In the genomic region with DNA sequence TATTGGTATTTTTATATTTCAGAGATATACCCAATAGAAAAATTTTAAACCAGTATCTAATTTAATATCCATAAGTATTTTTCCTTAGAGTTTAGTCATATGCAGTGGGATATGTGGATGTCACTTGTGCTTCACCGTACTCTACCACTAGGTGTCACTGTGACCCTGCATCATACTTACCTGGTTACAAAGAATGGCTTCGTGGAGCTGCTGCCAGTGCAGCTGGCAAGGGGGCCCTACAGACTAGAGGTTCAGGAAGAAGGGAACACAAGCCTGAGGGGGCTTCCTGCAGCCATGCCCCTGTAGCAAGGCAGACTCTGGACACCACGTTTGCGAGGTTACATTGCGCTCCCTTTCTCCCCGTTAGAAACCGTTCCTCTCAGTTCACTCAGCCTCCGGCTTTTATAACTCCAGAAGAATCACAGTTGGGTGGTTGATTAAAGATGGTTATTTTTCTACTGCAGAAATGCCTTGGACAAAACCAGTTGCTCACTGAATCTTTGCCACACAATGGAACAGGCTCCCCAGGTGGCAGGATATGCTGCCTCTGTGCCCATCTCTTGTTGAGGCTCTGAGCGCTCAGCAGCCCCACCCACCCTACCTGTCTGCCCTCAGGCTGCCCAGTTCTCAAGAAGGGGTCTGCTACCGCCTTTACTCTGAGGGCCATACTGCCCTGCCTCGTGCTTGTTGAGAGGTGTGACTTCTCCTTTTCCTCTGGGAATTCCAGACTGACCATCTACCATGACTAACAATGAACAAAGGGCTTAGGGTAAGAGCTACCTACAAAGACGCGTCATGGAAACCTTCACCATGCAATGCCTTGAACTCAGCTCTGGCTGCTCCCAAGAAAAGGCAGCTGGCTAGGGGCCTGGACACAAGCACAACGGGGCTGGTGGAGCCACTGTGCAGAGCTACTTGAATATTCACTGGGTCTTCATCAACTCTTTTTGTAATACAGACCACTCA, we compare ENCODE assay signal across 8 mouse cellular contexts. TPM values are rescaled to one million over a fixed set of nuclear protein-coding genes. Genes with fewer than 3 reads are reported as not detected.
DNase-seq lines count a peak whose midpoint lies in the region; ATAC-seq and TF ChIP-seq lines count a peak whose summit lies in the region.

No protein-coding gene starts in this region.

- no peak overlapping the region for H3K9ac ChIP-seq in heart, adult 2 months (ENCODE audit: low read depth, low read length)
- H3K9ac ChIP-seq in limb, embryonic 11.5 days (ENCODE audit: low read length) = no peak overlapping the region
- H3K9ac ChIP-seq in midbrain, embryonic 16.5 days (ENCODE audit: low read depth, low read length) = peak overlapping the region; percentile 38; the same call in 1 of the 2 replicates

- intact Hi-C loops in heart, adult 2 months (cut with DNase I) = loop anchor here (1.0 to 10.0 kb wide), 4 partner anchors 42 to 317 kb away; no protein-coding TSS in a partner anchor
- intact Hi-C loops in heart, postnatal 25 days (cut with DNase I) = loop anchor here (1.0 to 2.0 kb wide), 3 partner anchors 43 to 149 kb away; no protein-coding TSS in a partner anchor
- intact Hi-C loops in gastrocnemius, adult 2 months (cut with DNase I) = loop anchor here (2.0 kb wide), 2 partner anchors 41 to 99 kb away; no protein-coding TSS in a partner anchor

- peaks cover 1% of the 10 kb centered on the region for H3K4me1 ChIP-seq in heart, adult 2 months (ENCODE audit: control insufficient read depth, insufficient read depth, low read length)
- no peaks in the 10 kb centered on the region for H3K4me1 ChIP-seq in limb, embryonic 11.5 days (ENCODE audit: control insufficient read depth, insufficient read depth, low read length)
- H3K4me1 ChIP-seq in midbrain, embryonic 16.5 days (ENCODE audit: control insufficient read depth, insufficient read depth, low read length) = no peaks in the 10 kb centered on the region

- no peaks in the 10 kb centered on the region for H3K9me3 ChIP-seq in limb, embryonic 11.5 days (ENCODE audit: control insufficient read depth, low read length)
- no peaks in the 10 kb centered on the region for H3K9me3 ChIP-seq in midbrain, embryonic 16.5 days (replicated peaks; ENCODE audit: control insufficient read depth, low read length, poor library complexity, severe bottlenecking)

- no peaks in the 10 kb centered on the region for H3K36me3 ChIP-seq in heart, adult 2 months (ENCODE audit: control insufficient read depth, insufficient read depth, low read length)
- H3K36me3 ChIP-seq in limb, embryonic 11.5 days (ENCODE audit: control insufficient read depth, insufficient read depth, low read length) = no peaks in the 10 kb centered on the region
- peaks cover 10% of the 10 kb centered on the region for H3K36me3 ChIP-seq in midbrain, embryonic 16.5 days (ENCODE audit: control insufficient read depth, insufficient read depth, low read length)

- peak; percentile 80; the same call in 1 of the 2 replicates for TF ChIP-seq EP300 in heart, adult 2 months (IDR thresholded peaks at IDR 0.05; ENCODE audit: insufficient read depth, low read depth, low read length)

- DNase-seq in heart, adult 2 months = peak; percentile 68 to 71
- DNase-seq in heart, postnatal 25 days (ENCODE audit: low spot score) = no peak
- peak; percentile 90 to 91 for DNase-seq in cerebellum, postnatal 14 days
- peak; percentile 74 for DNase-seq in gastrocnemius, adult 2 months
- DNase-seq in kidney, adult 11 months = peak; percentile 53
- peak; percentile 87 for DNase-seq in limb, embryonic 11.5 days (ENCODE audit: low spot score)
- peak; percentile 48 to 76 for DNase-seq in spleen, postnatal 10 days (ENCODE audit: low spot score in 2 of 2)

- no peaks in the 10 kb centered on the region for H3K79me2 ChIP-seq in heart, adult 2 months (replicated peaks; ENCODE audit: control insufficient read depth, insufficient read depth, low read length)

- TF ChIP-seq CTCF in heart, adult 2 months (IDR thresholded peaks at IDR 0.05) = 0 out of 2 replicates have a peak, but pooled peaks have one; percentile 100
- TF ChIP-seq CTCF in gastrocnemius, adult 2 months (IDR thresholded peaks at IDR 0.05) = peak; percentile 95

- no peak for ATAC-seq in limb, embryonic 11.5 days (ENCODE audit: insufficient number of reproducible peaks, low FRiP score, low TSS enrichment, low read depth)
- peak; percentile 32; the same call in 1 of the 2 replicates for ATAC-seq in midbrain, embryonic 16.5 days

- no peak overlapping the region for H3K27ac ChIP-seq in heart, adult 2 months
- H3K27ac ChIP-seq in gastrocnemius, adult 2 months = no peak overlapping the region; the same call in 1 of the 2 replicates
- H3K27ac ChIP-seq in limb, embryonic 11.5 days (replicated peaks; ENCODE audit: low read depth, low read length) = no peak overlapping the region
- H3K27ac ChIP-seq in midbrain, embryonic 16.5 days (ENCODE audit: low read length) = peak overlapping the region; percentile 47

- H3K4me3 ChIP-seq in heart, adult 2 months = no peak overlapping the region
- no peak overlapping the region for H3K4me3 ChIP-seq in gastrocnemius, adult 2 months
- H3K4me3 ChIP-seq in limb, embryonic 11.5 days (ENCODE audit: low read depth, low read length) = no peak overlapping the region
- no peak overlapping the region for H3K4me3 ChIP-seq in midbrain, embryonic 16.5 days (ENCODE audit: low read depth, low read length)

- H3K27me3 ChIP-seq in heart, adult 2 months (ENCODE audit: control insufficient read depth, insufficient read depth, low read length) = no peaks in the 10 kb centered on the region
- H3K27me3 ChIP-seq in limb, embryonic 11.5 days (ENCODE audit: control insufficient read depth, insufficient read depth, low read length) = no peaks in the 10 kb centered on the region
- H3K27me3 ChIP-seq in midbrain, embryonic 16.5 days (ENCODE audit: control insufficient read depth, insufficient read depth, low read depth, low read length) = no peaks in the 10 kb centered on the region

- TF ChIP-seq POLR2A in heart, adult 2 months (IDR thresholded peaks at IDR 0.05; ENCODE audit: insufficient read depth, low read depth, low read length) = no peak

- no peak overlapping the region for H3K4me2 ChIP-seq in limb, embryonic 11.5 days (ENCODE audit: low read depth, severe bottlenecking)
- H3K4me2 ChIP-seq in midbrain, embryonic 16.5 days (ENCODE audit: low read length) = no peak overlapping the region

- WGBS in heart, adult 2 months = 63% methylated on average over 14 of the region's 14 CpGs
- 60% methylated on average over 14 of the region's 14 CpGs for WGBS in limb, embryonic 11.5 days
- 60% methylated on average over 14 of the region's 14 CpGs for WGBS in midbrain, embryonic 16.5 days

RNA-seq across cellular contexts. Expression of a gene that starts 25.8 kb away (rescaled TPM):
- total RNA-seq in heart, adult 2 months (2021) = 1 to 10 TPM; 8.2 to 8.5 TPM
- 17.0 and 17.6 TPM in 2 replicates for polyA plus RNA-seq in heart, adult 2 months (2012; rRNA removed)
- 10 to 100 TPM in 1 of 2 experiments, 1 to 10 TPM in 1; 7.9 to 11.9 TPM for total RNA-seq in heart, postnatal 25 days (2021)
- total RNA-seq in gastrocnemius, adult 2 months (2021) = 1 to 10 TPM; 3.9 to 4.7 TPM
- polyA plus RNA-seq in limb, embryonic 11.5 days (2014; fragmentation: Nextera tagmentation; extraction: Ambion mirVana) = 8.7 and 9.2 TPM in 2 replicates
- polyA plus RNA-seq in midbrain, embryonic 16.5 days (2015; fragmentation: Nextera tagmentation; extraction: Ambion mirVana) = 83.7 and 87.0 TPM in 2 replicates

RNA-seq across cellular contexts. Expression of a gene that starts 40.4 kb away (rescaled TPM):
- 10 to 100 TPM; 18.8 to 23.7 TPM for total RNA-seq in heart, adult 2 months (2021)
- 34.4 and 42.1 TPM in 2 replicates for polyA plus RNA-seq in heart, adult 2 months (2012; rRNA removed)
- total RNA-seq in heart, postnatal 25 days (2021) = 10 to 100 TPM; 25.2 to 26.9 TPM
- 10 to 100 TPM; 18.4 to 24.6 TPM for total RNA-seq in gastrocnemius, adult 2 months (2021)
- polyA plus RNA-seq in limb, embryonic 11.5 days (2014; fragmentation: Nextera tagmentation; extraction: Ambion mirVana) = 0.09 and 0.15 TPM in 2 replicates
- polyA plus RNA-seq in midbrain, embryonic 16.5 days (2015; fragmentation: Nextera tagmentation; extraction: Ambion mirVana) = 7.0 and 8.2 TPM in 2 replicates
